31 mouse cellular contexts compared by ENCODE assay signal in the genomic region with DNA sequence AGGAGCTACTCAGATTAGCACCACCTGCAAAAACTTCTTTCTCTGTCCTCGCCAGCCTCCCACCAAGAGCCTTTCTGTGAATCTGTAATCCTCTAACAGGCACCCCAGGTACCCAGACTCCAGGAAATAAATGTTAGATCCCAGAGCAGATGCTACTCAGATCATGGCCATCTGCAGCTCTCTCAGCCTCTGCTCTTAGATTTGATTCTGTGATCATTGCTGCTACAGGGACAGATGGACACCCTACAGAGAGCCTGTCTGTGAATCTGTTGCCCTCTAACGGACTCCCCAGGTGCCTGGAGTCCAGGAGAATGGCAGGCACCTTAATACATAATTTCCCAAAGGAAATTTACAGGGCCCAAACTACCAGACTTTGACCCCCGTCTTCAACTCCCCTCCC. TPM values are rescaled to one million over a fixed set of nuclear protein-coding genes. Genes with fewer than 3 reads are reported as not detected.
A peak's percentile ranks its signal among the peaks of the same experiment; 100 is the strongest.
DNase-seq lines count a peak whose midpoint lies in the region; ATAC-seq and TF ChIP-seq lines count a peak whose summit lies in the region.
"Had no signal": no experiment of that assay in that cellular context is flagged by ENCODE, and none has a peak within 500 bp of the region (broad histone marks: within the 10 kb centered on the region; RNA-seq: fewer than 3 reads in every experiment).

No protein-coding gene starts in this region.

- H3K27me3 ChIP-seq in kidney, adult 2 months (replicated peaks; ENCODE audit: control insufficient read depth, insufficient read depth, low read length), result no peaks in the 10 kb centered on the region
- no peaks in the 10 kb centered on the region for H3K27me3 ChIP-seq in cerebellum, adult 2 months (ENCODE audit: control insufficient read depth, insufficient read depth, low read length)
- H3K27me3 ChIP-seq: hindbrain, embryonic 13.5 days; intestine, embryonic 15.5 days; midbrain, embryonic 12.5 days had no signal

- no peaks in the 10 kb centered on the region for H3K36me3 ChIP-seq in kidney, adult 2 months (ENCODE audit: control insufficient read depth, insufficient read depth, low read length)
- H3K36me3 ChIP-seq: G1E; heart, embryonic 10.5 days; hindbrain, embryonic 13.5 days; intestine, embryonic 15.5 days; midbrain, embryonic 12.5 days had no signal

- DNase-seq in kidney, adult 2 months, result peak; percentile 1
- DNase-seq in kidney, adult 11 months, result no peak
- DNase-seq in cerebellum, adult 2 months, result peak; percentile 87 to 94
- DNase-seq in cerebellum, postnatal 36 days, result peak; percentile 81 to 87
- DNase-seq in layer of hippocampus, postnatal 14 days (ENCODE audit: low spot score in 2 of 2), result peak; percentile 22 to 52
- DNase-seq in right cerebral cortex, postnatal 36 days (ENCODE audit: low spot score in 2 of 2), result no peak
- no peak for DNase-seq in lung, adult 2 months
- DNase-seq: adrenal gland, postnatal 25 days; embryo, embryonic 11 days; spleen, adult 18-20 months; thymus, postnatal 4 days had no signal

- H3K27ac ChIP-seq in kidney, adult 2 months (ENCODE audit: insufficient read depth, low read depth, low read length), result no peak overlapping the region
- H3K27ac ChIP-seq in cerebellum, adult 2 months (ENCODE audit: insufficient read depth, low read length), result no peak overlapping the region
- H3K27ac ChIP-seq: heart, embryonic 10.5 days; hindbrain, embryonic 13.5 days; intestine, embryonic 15.5 days; layer of hippocampus, adult 2 months; liver, embryonic 14.5 days; macrophage; midbrain, embryonic 12.5 days had no signal

- WGBS in kidney, adult 2 months, result 57% methylated on average over 3 of the region's 3 CpGs
- 5% methylated on average over 3 of the region's 3 CpGs for WGBS in cerebellum, adult 2 months
- 56% methylated on average over 3 of the region's 3 CpGs for WGBS in lung, adult 2 months

- no peak for TF ChIP-seq POLR2A in kidney, adult 2 months (IDR thresholded peaks at IDR 0.05; ENCODE audit: low read depth, low read length)
- no peak for TF ChIP-seq POLR2A in cerebellum, adult 2 months (IDR thresholded peaks at IDR 0.05; ENCODE audit: borderline replicate concordance, insufficient read depth, low read length)
- TF ChIP-seq POLR2A in lung, adult 2 months (IDR thresholded peaks at IDR 0.05; ENCODE audit: borderline replicate concordance, extremely low read depth, low read depth, low read length), result no peak

- H3K4me1 ChIP-seq in kidney, adult 2 months (ENCODE audit: control insufficient read depth, insufficient read depth, low read length), result no peaks in the 10 kb centered on the region
- peaks cover 12% of the 10 kb centered on the region; the same call in 1 of the 2 replicates for H3K4me1 ChIP-seq in cerebellum, adult 2 months (ENCODE audit: control insufficient read depth, insufficient read depth, low read length)
- H3K4me1 ChIP-seq in lung, adult 2 months (ENCODE audit: control insufficient read depth, insufficient read depth, low read length), result no peaks in the 10 kb centered on the region
- H3K4me1 ChIP-seq: heart, embryonic 10.5 days; hindbrain, embryonic 13.5 days; intestine, embryonic 15.5 days; midbrain, embryonic 12.5 days had no signal

- no peak overlapping the region for H3K4me3 ChIP-seq in kidney, adult 2 months (ENCODE audit: insufficient read depth, low read depth, low read length)
- no peak overlapping the region for H3K4me3 ChIP-seq in cerebellum, adult 2 months (replicated peaks; ENCODE audit: insufficient read depth, low read depth, low read length)
- H3K4me3 ChIP-seq in lung, adult 2 months (replicated peaks; ENCODE audit: extremely low read depth, low read depth, low read length), result no peak overlapping the region
- H3K4me3 ChIP-seq: heart, embryonic 10.5 days; hindbrain, embryonic 13.5 days; intestine, embryonic 15.5 days; layer of hippocampus, adult 2 months; midbrain, embryonic 12.5 days; myocyte had no signal

- no peak for ATAC-seq in erythroid progenitor cell, adult 5-6 weeks (replicated peaks; ENCODE audit: low FRiP score, poor library complexity, severe bottlenecking)
- ATAC-seq: forebrain, embryonic 16.5 days; intestine, embryonic 15.5 days had no signal

- no peak for TF ChIP-seq CTCF in kidney, adult 2 months (conservative IDR thresholded peaks at IDR 0.05; ENCODE audit: insufficient read depth, insufficient read length, low read depth, low read length)
- TF ChIP-seq CTCF in cerebellum, adult 2 months (IDR thresholded peaks at IDR 0.05; ENCODE audit: borderline replicate concordance, insufficient read depth, low read depth, low read length), result no peak
- no peak for TF ChIP-seq CTCF in lung, adult 2 months (IDR thresholded peaks at IDR 0.05; ENCODE audit: insufficient read depth, low read length)

RNA-seq across cellular contexts. Expression of gene Cox8c, which starts 9.1 kb away (rescaled TPM):
- polyA plus RNA-seq in kidney, adult 2 months (2012; rRNA removed), result not detected in 2 replicates
- polyA plus RNA-seq in cerebellum, adult 2 months (2012; rRNA removed), result not detected in 2 replicates
- not detected for total RNA-seq in layer of hippocampus, postnatal 14 days (2021)
- not detected in 2 replicates for total RNA-seq in erythroid progenitor cell, adult 5-6 weeks (2015; ENCODE audit: low replicate concordance)
- total RNA-seq in erythroid progenitor cell, adult 5-6 weeks (2017; ENCODE audit: low replicate concordance), result not detected in 2 replicates
- not detected in 2 replicates for polyA plus RNA-seq in lung, adult 2 months (2012; rRNA removed)
- total RNA-seq: adrenal gland, postnatal 25 days; G1E; gastrocnemius, postnatal 4 days; layer of hippocampus, adult 2 months; left cerebral cortex, postnatal 10 days had no signal
- polyA plus RNA-seq: embryonic facial prominence, embryonic 14.5 days; forebrain, embryonic 16.5 days; G1E; heart, embryonic 10.5 days; heart, postnatal 0 days; hindbrain, embryonic 13.5 days; intestine, embryonic 15.5 days; kidney, embryonic 16.5 days; limb, embryonic 14.5 days; liver, embryonic 14.5 days; lung, embryonic 16.5 days; macrophage; midbrain, embryonic 12.5 days; myocyte; neural tube, embryonic 14.5 days; stomach, embryonic 14.5 days had no signal

RNA-seq across cellular contexts. Expression of gene Btbd7, which starts 29.9 kb away (rescaled TPM):
- 11.9 and 12.2 TPM in 2 replicates for polyA plus RNA-seq in kidney, adult 2 months (2012; rRNA removed)
- 12.8 and 13.8 TPM in 2 replicates for polyA plus RNA-seq in cerebellum, adult 2 months (2012; rRNA removed)
- 10 to 100 TPM; 18.0 to 20.5 TPM for total RNA-seq in layer of hippocampus, postnatal 14 days (2021)
- total RNA-seq in erythroid progenitor cell, adult 5-6 weeks (2015; ENCODE audit: low replicate concordance), result 37.8 and 41.5 TPM in 2 replicates
- 42.5 and 43.9 TPM in 2 replicates for total RNA-seq in erythroid progenitor cell, adult 5-6 weeks (2017; ENCODE audit: low replicate concordance)
- polyA plus RNA-seq in lung, adult 2 months (2012; rRNA removed), result 18.2 and 22.5 TPM in 2 replicates

RNA-seq across cellular contexts. Expression of gene Unc79, which starts 40.5 kb away (rescaled TPM):
- polyA plus RNA-seq in kidney, adult 2 months (2012; rRNA removed), result 0.03 and 0.13 TPM in 2 replicates
- 26.1 and 28.2 TPM in 2 replicates for polyA plus RNA-seq in cerebellum, adult 2 months (2012; rRNA removed)
- 10 to 100 TPM; 43.3 to 47.2 TPM for total RNA-seq in layer of hippocampus, postnatal 14 days (2021)
- total RNA-seq in erythroid progenitor cell, adult 5-6 weeks (2015; ENCODE audit: low replicate concordance), result not detected in 2 replicates
- total RNA-seq in erythroid progenitor cell, adult 5-6 weeks (2017; ENCODE audit: low replicate concordance), result 0.51 TPM in 1 of 2 replicates, not detected in the other
- 1.8 and 2.2 TPM in 2 replicates for polyA plus RNA-seq in lung, adult 2 months (2012; rRNA removed)
- polyA plus RNA-seq: G1E, myocyte had no signal

Comparison
In these comparisons a context has a peak if more than half of its experiments do, and no peak if none do; other contexts are left out.
1. DNase-seq: peak in kidney, adult 2 months (single experiment), cerebellum, adult 2 months (2 of 2), cerebellum, postnatal 36 days (2 of 2) and layer of hippocampus, postnatal 14 days (2 of 2); none in kidney, adult 11 months (single experiment), right cerebral cortex, postnatal 36 days (0 of 2) and lung, adult 2 months (single experiment).